Mouse (Mus musculus) neural tube, embryonic 12.5 days (tissue): ENCODE data around the gene Apoe. TPM values are rescaled to one million over a fixed set of nuclear protein-coding genes. Genes with fewer than 3 reads are reported as not detected.

ENCODE experiments used
- polyA plus RNA-seq: library from polyadenylated mRNA; unstranded; fragments of >200 nt; fragmentation: Nextera tagmentation; extraction: Ambion mirVana; gene quantifications from 2 replicates; pipeline ENCODE4 v1.2.1, GENCODE M21; 2016

The Apoe gene
- polyA plus RNA-seq, 1 experiment from 2014 or later, result 207 TPM

Other genes starting within 250 kb of the Apoe start
- 19.9 and 21.7 TPM in 2 replicates for gene Mark4, start 240.4 kb downstream of the Apoe start, polyA plus RNA-seq
- gene Exoc3l2, start 235.9 kb downstream of the Apoe start, polyA plus RNA-seq, result 1.2 and 1.6 TPM in 2 replicates
- gene Bloc1s3, start 190.8 kb downstream of the Apoe start, polyA plus RNA-seq, result 4.6 and 5.7 TPM in 2 replicates
- 50.6 and 51.0 TPM in 2 replicates for gene Trappc6a, start 190.8 kb downstream of the Apoe start, polyA plus RNA-seq
- 0.11 and 0.19 TPM in 2 replicates for gene Nkpd1, start 181.3 kb downstream of the Apoe start, polyA plus RNA-seq
- gene Ppp1r37, start 136.1 kb downstream of the Apoe start, polyA plus RNA-seq, result 44.3 and 48.8 TPM in 2 replicates
- 0.30 TPM in 1 of 2 replicates, not detected in the other for gene Zfp296, start 121.9 kb downstream of the Apoe start, polyA plus RNA-seq
- gene Gemin7, start 121.6 kb downstream of the Apoe start, polyA plus RNA-seq, result 140 and 145 TPM in 2 replicates
- 70.1 and 79.0 TPM in 2 replicates for gene Clasrp, start 94.7 kb downstream of the Apoe start, polyA plus RNA-seq
- 4.9 and 5.8 TPM in 2 replicates for gene Relb, start 69.8 kb downstream of the Apoe start, polyA plus RNA-seq
- gene Clptm1, start 34.2 kb downstream of the Apoe start, polyA plus RNA-seq, result 104 and 112 TPM in 2 replicates
- 1.0 and 1.7 TPM in 2 replicates for gene Apoc2, start 21.2 kb downstream of the Apoe start, polyA plus RNA-seq
- gene Gm44805, start 17.8 kb downstream of the Apoe start, polyA plus RNA-seq, result not detected in 2 replicates
- not detected in 2 replicates for gene Apoc4, start 17.7 kb downstream of the Apoe start, polyA plus RNA-seq
- gene Apoc1, start 6.5 kb downstream of the Apoe start, polyA plus RNA-seq, result 4.9 and 7.2 TPM in 2 replicates
- 159 and 165 TPM in 2 replicates for gene Tomm40, start 16.2 kb upstream of the Apoe start, polyA plus RNA-seq
- gene Nectin2, start 51.3 kb upstream of the Apoe start, polyA plus RNA-seq, result 63.5 and 64.4 TPM in 2 replicates
- gene Bcam, start 71.8 kb upstream of the Apoe start, polyA plus RNA-seq, result 15.1 and 15.4 TPM in 2 replicates
- 0.73 and 0.87 TPM in 2 replicates for gene Cblc, start 97.6 kb upstream of the Apoe start, polyA plus RNA-seq
- 1.0 and 2.1 TPM in 2 replicates for gene Bcl3, start 123.6 kb upstream of the Apoe start, polyA plus RNA-seq
- gene Gm19345, start 152.8 kb upstream of the Apoe start, polyA plus RNA-seq, result 1.4 and 1.7 TPM in 2 replicates
- gene Ceacam16, start 162.1 kb upstream of the Apoe start, polyA plus RNA-seq, result not detected in 2 replicates
- not detected in 2 replicates for gene Ceacam19, start 188.8 kb upstream of the Apoe start, polyA plus RNA-seq
- gene Pvr, start 222.0 kb upstream of the Apoe start, polyA plus RNA-seq, result 5.9 and 6.8 TPM in 2 replicates